Mouse (Mus musculus) stomach, embryonic 15.5 days (tissue): ENCODE measurements around the gene Mdc1. TPM values are rescaled to one million over a fixed set of nuclear protein-coding genes. Genes with fewer than 3 reads are reported as not detected.

Experiments used
- ATAC-seq: fragments of 200-750 bp; cut with Nextera tagmentation; 2 replicates; pipeline ENCODE4 v1.8.0; 2017; ENCODE audit warnings: low read depth, moderate number of reproducible peaks, moderate TSS enrichment; ENCODE audit not compliant: insufficient read depth, low FRiP score
- H3K27ac ChIP-seq: fragments of 300-500 bp; sonication (generic); 2 replicates; pipeline ENCODE4 v1.5.1; 2015; ENCODE audit warnings: mild to moderate bottlenecking, inconsistent platforms
- H3K27me3 ChIP-seq: fragments of 300-500 bp; sonication (generic); replicated peaks from 2 replicates; pipeline ENCODE4 v1.6.1; 2015; ENCODE audit warnings: inconsistent platforms
- H3K36me3 ChIP-seq: fragments of 300-500 bp; sonication (generic); 2 replicates; pipeline ENCODE4 v1.6.1; 2015; ENCODE audit warnings: inconsistent platforms
- H3K4me1 ChIP-seq: fragments of 300-500 bp; sonication (generic); 2 replicates; pipeline ENCODE4 v1.6.1; 2015; ENCODE audit warnings: inconsistent platforms
- H3K4me2 ChIP-seq: fragments of 300-500 bp; sonication (generic); 2 replicates; pipeline ENCODE4 v1.6.1; 2015; ENCODE audit warnings: mild to moderate bottlenecking, inconsistent platforms
- H3K4me3 ChIP-seq: fragments of 300-500 bp; sonication (generic); replicated peaks from 2 replicates; pipeline ENCODE4 v1.5.1; 2015; ENCODE audit warnings: inconsistent platforms
- H3K9ac ChIP-seq: fragments of 300-500 bp; sonication (generic); 2 replicates; pipeline ENCODE4 v1.6.1; 2015; ENCODE audit warnings: inconsistent platforms
- H3K9me3 ChIP-seq: fragments of 300-500 bp; sonication (generic); 2 replicates; pipeline ENCODE4 v1.6.1; 2016; ENCODE audit warnings: inconsistent platforms
- WGBS: fragments of 180-500 bp; shearing (Covaris S2); methylation state at CpG from one replicate; pipeline ENCODE4 v1.1.7; 2015; 5-methylcytosine and 5-hydroxymethylcytosine counted together
- polyA plus RNA-seq: library from polyadenylated mRNA; unstranded; fragments of >200 nt; fragmentation: Nextera tagmentation; extraction: Ambion mirVana; gene quantifications from 2 replicates; pipeline ENCODE4 v1.2.1, GENCODE M21; 2015

Mdc1 gene
- polyA plus RNA-seq, 1 experiment from 2014 or later: 15.2 TPM

GRCm38 (mm10) chr17:35861198-35861857, 20.0 kb downstream of the Mdc1 start, which contains the start of gene Nrm:
Gene Nrm (plus strand): TSS chr17:35861318.
- Histone ChIP-seq H3K9ac (peak within 1 kb of the TSS; percentile 84), H3K4me1 (peaks cover 14% of the 10 kb centered on the region), H3K4me3 (peak within 1 kb of the TSS; percentile 87), H3K4me2 (peak within 1 kb of the TSS; percentile 74), H3K36me3 (peaks cover 11% of the 10 kb centered on the region), H3K27ac (peak within 1 kb of the TSS; percentile 96), H3K27me3 (no peaks in the 10 kb centered on the region), H3K9me3 (no peaks in the 10 kb centered on the region)
- WGBS: under 1% methylated on average over 47 of the region's 47 CpGs
- peak; percentile 91 for ATAC-seq

- Histone ChIP-seq H3K27ac (peak overlapping the region; percentile 98), H3K4me2 (peak overlapping the region; percentile 93), H3K4me3 (peak overlapping the region; percentile 57), H3K9ac (peak overlapping the region; percentile 68; the same call in 1 of the 2 replicates), H3K4me1 (peaks cover 35% of the 10 kb centered on the region), H3K9me3 (no peaks in the 10 kb centered on the region), H3K27me3 (no peaks in the 10 kb centered on the region), H3K36me3 (no peaks in the 10 kb centered on the region)
- WGBS: 31% methylated on average over 10 of the region's 10 CpGs
- ATAC-seq: no peak
Observed at GRCm38 (mm10) chr17:35864832-35865353, 23.6 kb downstream of the Mdc1 start.

GRCm38 (mm10) chr17:35865481-35866280, 24.4 kb downstream of the Mdc1 start, which contains the start of gene Ppp1r18:
Gene Ppp1r18 (plus strand): TSS chr17:35865593.
- H3K4me3 ChIP-seq: peak within 1 kb of the TSS; percentile 57
- peak within 1 kb of the TSS; percentile 98 for H3K27ac ChIP-seq
- peak within 1 kb of the TSS; percentile 68 for H3K9ac ChIP-seq
- peak; percentile 44 for ATAC-seq
- H3K27me3 ChIP-seq: no peaks in the 10 kb centered on the region
- peaks cover 42% of the 10 kb centered on the region for H3K4me1 ChIP-seq
- H3K4me2 ChIP-seq: peak within 1 kb of the TSS; percentile 93
- no peaks in the 10 kb centered on the region for H3K9me3 ChIP-seq
- under 1% methylated on average over 44 of the region's 48 CpGs for WGBS
- H3K36me3 ChIP-seq: no peaks in the 10 kb centered on the region

- under 1% methylated on average over 38 of the region's 38 CpGs for WGBS
- H3K9me3 ChIP-seq: no peaks in the 10 kb centered on the region
- peak; percentile 29; the same call in 1 of the 2 replicates for ATAC-seq
- H3K4me2 ChIP-seq: peak overlapping the region; percentile 93
- peak overlapping the region; percentile 68 for H3K9ac ChIP-seq
- H3K27me3 ChIP-seq: no peaks in the 10 kb centered on the region
- peak overlapping the region; percentile 98 for H3K27ac ChIP-seq
- H3K4me3 ChIP-seq: peak overlapping the region; percentile 57
- no peaks in the 10 kb centered on the region for H3K36me3 ChIP-seq
- H3K4me1 ChIP-seq: peaks cover 46% of the 10 kb centered on the region
Observed at GRCm38 (mm10) chr17:35866281-35866831, 25.0 kb downstream of the Mdc1 start.

GRCm38 (mm10) chr17:35866911-35867890, 25.9 kb downstream of the Mdc1 start:
- Histone ChIP-seq H3K27ac (peak overlapping the region; percentile 98), H3K4me1 (peaks cover 42% of the 10 kb centered on the region), H3K4me3 (peak overlapping the region; percentile 57), H3K4me2 (peak overlapping the region; percentile 93), H3K36me3 (no peaks in the 10 kb centered on the region), H3K9me3 (no peaks in the 10 kb centered on the region), H3K9ac (peak overlapping the region; percentile 68), H3K27me3 (no peaks in the 10 kb centered on the region)
- no peak for ATAC-seq
- 12% methylated on average over 26 of the region's 26 CpGs for WGBS

- Histone ChIP-seq H3K4me1 (peaks cover 43% of the 10 kb centered on the region), H3K9me3 (no peaks in the 10 kb centered on the region), H3K27me3 (no peaks in the 10 kb centered on the region), H3K4me2 (peak overlapping the region; percentile 93), H3K36me3 (no peaks in the 10 kb centered on the region), H3K4me3 (peak overlapping the region; percentile 57), H3K9ac (peak overlapping the region; percentile 31; the same call in 1 of the 2 replicates), H3K27ac (peak overlapping the region; percentile 98)
- 25% methylated on average over 17 of the region's 17 CpGs for WGBS
- ATAC-seq: 0 out of 2 replicates have a peak, but pooled peaks have one; percentile 5
Observed at GRCm38 (mm10) chr17:35868165-35868820, 27.0 kb downstream of the Mdc1 start.

- H3K4me1 ChIP-seq: peaks cover 47% of the 10 kb centered on the region
- no peak for ATAC-seq
- 4% methylated on average over 7 of the region's 7 CpGs for WGBS
- H3K27ac ChIP-seq: peak overlapping the region; percentile 98
- peak overlapping the region; percentile 93 for H3K4me2 ChIP-seq
- peak overlapping the region; percentile 31 for H3K9ac ChIP-seq
- no peaks in the 10 kb centered on the region for H3K36me3 ChIP-seq
- no peaks in the 10 kb centered on the region for H3K27me3 ChIP-seq
- peak overlapping the region; percentile 57 for H3K4me3 ChIP-seq
- H3K9me3 ChIP-seq: no peaks in the 10 kb centered on the region
Observed at GRCm38 (mm10) chr17:35868961-35869345, 27.6 kb downstream of the Mdc1 start.

GRCm38 (mm10) chr17:35869346-35870067, 28.2 kb downstream of the Mdc1 start:
- Histone ChIP-seq H3K27me3 (no peaks in the 10 kb centered on the region), H3K4me2 (peak overlapping the region; percentile 93), H3K4me1 (peaks cover 46% of the 10 kb centered on the region), H3K36me3 (no peaks in the 10 kb centered on the region), H3K4me3 (peak overlapping the region; percentile 57), H3K27ac (peak overlapping the region; percentile 98), H3K9me3 (no peaks in the 10 kb centered on the region), H3K9ac (peak overlapping the region; percentile 31)
- 3% methylated on average over 7 of the region's 7 CpGs for WGBS
- ATAC-seq: no peak

GRCm38 (mm10) chr17:35870151-35870883, 29.0 kb downstream of the Mdc1 start:
- Histone ChIP-seq H3K9ac (no peak overlapping the region), H3K27ac (peak overlapping the region; percentile 98), H3K27me3 (no peaks in the 10 kb centered on the region), H3K4me1 (peaks cover 38% of the 10 kb centered on the region), H3K4me3 (peak overlapping the region; percentile 57), H3K36me3 (no peaks in the 10 kb centered on the region), H3K4me2 (peak overlapping the region; percentile 93), H3K9me3 (no peaks in the 10 kb centered on the region)
- WGBS: 44% methylated on average over 9 of the region's 9 CpGs
- ATAC-seq: 0 out of 2 replicates have a peak, but pooled peaks have one; percentile 3
